8 mouse cellular contexts compared by ENCODE assay signal in genomic region chr4:121231772-121232414, GRCm38 (mm10). TPM values are rescaled to one million over a fixed set of nuclear protein-coding genes. Genes with fewer than 3 reads are reported as not detected.
DNase-seq lines count a peak whose midpoint lies in the region; ATAC-seq and TF ChIP-seq lines count a peak whose summit lies in the region.

No protein-coding gene starts in this region.

- intact Hi-C loops in left cerebral cortex, adult 2 months (cut with DNase I), result loop anchor here (1.0 to 2.0 kb wide), 3 partner anchors 129 to 245 kb away; no protein-coding TSS in a partner anchor
- intact Hi-C loops in left cerebral cortex, postnatal 36 days (cut with DNase I), result no loop called here

- H3K27me3 ChIP-seq in hindbrain, embryonic 13.5 days, result no peaks in the 10 kb centered on the region
- H3K27me3 ChIP-seq in liver, postnatal 0 days (ENCODE audit: insufficient read depth, low read length), result 0 out of 2 replicates have a peak, but pooled peaks cover 2% of the 10 kb centered on the region

- WGBS in hindbrain, embryonic 13.5 days, result 8% methylated on average over 5 of the region's 5 CpGs
- 9% methylated on average over 5 of the region's 5 CpGs for WGBS in liver, postnatal 0 days (ENCODE audit: insufficient replicate concordance)

- H3K4me1 ChIP-seq in hindbrain, embryonic 13.5 days (replicated peaks), result peaks cover 14% of the 10 kb centered on the region
- H3K4me1 ChIP-seq in liver, postnatal 0 days (ENCODE audit: insufficient read depth), result peaks cover 7% of the 10 kb centered on the region; the same call in 1 of the 2 replicates

- no peak for TF ChIP-seq EP300 in liver, postnatal 0 days (IDR thresholded peaks at IDR 0.05; ENCODE audit: low read depth)

- 0 out of 2 replicates have a peak overlapping the region, but pooled peaks have one; percentile 51 for H3K9ac ChIP-seq in hindbrain, embryonic 13.5 days
- no peak overlapping the region for H3K9ac ChIP-seq in liver, postnatal 0 days (replicated peaks)

- H3K27ac ChIP-seq in left cerebral cortex, adult 2 months, result no peak overlapping the region
- H3K27ac ChIP-seq in hindbrain, embryonic 13.5 days, result no peak overlapping the region
- H3K27ac ChIP-seq in liver, postnatal 0 days (ENCODE audit: low read depth), result no peak overlapping the region

- TF ChIP-seq CTCF in left cerebral cortex, adult 2 months (IDR thresholded peaks at IDR 0.05), result peak; percentile 76
- peak; percentile 66 for TF ChIP-seq CTCF in liver, postnatal 0 days (IDR thresholded peaks at IDR 0.05; ENCODE audit: low read depth)

- ATAC-seq in hindbrain, embryonic 13.5 days (ENCODE audit: low FRiP score), result peak; percentile 59
- no peak for ATAC-seq in liver, postnatal 0 days
- ATAC-seq in neutrophil, adult 5-6 weeks (ENCODE audit: extremely low read depth, insufficient number of reproducible peaks, low FRiP score, poor library complexity, severe bottlenecking), result peak; percentile 60; the same call in 1 of the 2 replicates

- DNase-seq in left cerebral cortex, adult 2 months (ENCODE audit: extremely low spot score in 1 of 2, low spot score in 2 of 2), result peak; percentile 43 to 50
- no peak for DNase-seq in left cerebral cortex, postnatal 36 days (ENCODE audit: low spot score in 2 of 2)
- peak; percentile 85 for DNase-seq in NIH3T3 (ENCODE audit: low read depth)
- DNase-seq in embryo, embryonic 11 days, result peak; percentile 75
- peak; percentile 47 for DNase-seq in liver, postnatal 0 days
- no peak for DNase-seq in Muller cell, postnatal 12 days (ENCODE audit: inconsistent ontology term)

- no peaks in the 10 kb centered on the region for H3K36me3 ChIP-seq in hindbrain, embryonic 13.5 days
- H3K36me3 ChIP-seq in liver, postnatal 0 days (replicated peaks; ENCODE audit: insufficient read depth, low read length), result no peaks in the 10 kb centered on the region

- no peaks in the 10 kb centered on the region for H3K9me3 ChIP-seq in hindbrain, embryonic 13.5 days
- H3K9me3 ChIP-seq in liver, postnatal 0 days (ENCODE audit: low read length), result no peaks in the 10 kb centered on the region

- H3K4me3 ChIP-seq in left cerebral cortex, adult 2 months, result no peak overlapping the region
- H3K4me3 ChIP-seq in hindbrain, embryonic 13.5 days, result peak overlapping the region; percentile 34; the same call in 1 of the 2 replicates
- no peak overlapping the region for H3K4me3 ChIP-seq in liver, postnatal 0 days (ENCODE audit: low read depth, low read length)

- peak overlapping the region; percentile 53 for H3K4me2 ChIP-seq in hindbrain, embryonic 13.5 days
- H3K4me2 ChIP-seq in liver, postnatal 0 days (ENCODE audit: low read depth, low read length), result no peak overlapping the region

RNA-seq across cellular contexts. Expression of gene Rlf, which starts 17.0 kb away (rescaled TPM):
- 10 to 100 TPM; 27.5 to 27.8 TPM for total RNA-seq in left cerebral cortex, adult 2 months (2021)
- total RNA-seq in left cerebral cortex, postnatal 36 days (2021), result 10 to 100 TPM; 24.2 to 28.9 TPM
- 31.7 and 33.4 TPM in 2 replicates for polyA plus RNA-seq in hindbrain, embryonic 13.5 days (2015; fragmentation: Nextera tagmentation; extraction: Ambion mirVana)
- 4.0 and 5.1 TPM in 2 replicates for polyA plus RNA-seq in liver, postnatal 0 days (2015; fragmentation: Nextera tagmentation; extraction: Ambion mirVana)
- 127 and 138 TPM in 2 replicates for total RNA-seq in neutrophil, adult 5-6 weeks (2017)

Comparison
In these comparisons a context has a peak if more than half of its experiments do, and no peak if none do; other contexts are left out.
1. DNase-seq: peak in left cerebral cortex, adult 2 months (2 of 2), NIH3T3 (single experiment), embryo, embryonic 11 days (single experiment) and liver, postnatal 0 days (single experiment); none in left cerebral cortex, postnatal 36 days (0 of 2) and Muller cell, postnatal 12 days (single experiment).